Mouse (Mus musculus) forebrain, embryonic 13.5 days (tissue): ENCODE data around the gene Dars2. TPM values are rescaled to one million over a fixed set of nuclear protein-coding genes. Genes with fewer than 3 reads are reported as not detected.
A peak's percentile ranks its signal among the peaks of the same experiment; 100 is the strongest.

ENCODE experiments used
- ATAC-seq: fragments of 200-750 bp; cut with Nextera tagmentation; 2 replicates; pipeline ENCODE4 v1.8.0; 2017
- H3K27ac ChIP-seq: fragments of 300-500 bp; sonication (generic); 2 replicates; pipeline ENCODE4 v1.5.1; 2015; ENCODE audit warnings: inconsistent platforms, mild to moderate bottlenecking, moderate library complexity
- H3K27me3 ChIP-seq: fragments of 300-500 bp; sonication (generic); 2 replicates; pipeline ENCODE4 v1.6.1; 2015; ENCODE audit warnings: mild to moderate bottlenecking, inconsistent platforms
- H3K36me3 ChIP-seq: fragments of 300-500 bp; sonication (generic); 2 replicates; pipeline ENCODE4 v1.6.1; 2015; ENCODE audit warnings: mild to moderate bottlenecking, inconsistent platforms; ENCODE audit not compliant: poor library complexity, severe bottlenecking
- H3K4me1 ChIP-seq: fragments of 300-500 bp; sonication (generic); 2 replicates; pipeline ENCODE4 v1.6.1; 2015; ENCODE audit warnings: inconsistent platforms
- H3K4me2 ChIP-seq: fragments of 300-500 bp; sonication (generic); 2 replicates; pipeline ENCODE4 v1.6.1; 2015; ENCODE audit warnings: inconsistent platforms, mild to moderate bottlenecking, moderate library complexity
- H3K4me3 ChIP-seq: fragments of 300-500 bp; sonication (generic); 2 replicates; pipeline ENCODE4 v1.5.1; 2015; ENCODE audit warnings: mild to moderate bottlenecking, inconsistent platforms
- H3K9ac ChIP-seq: fragments of 300-500 bp; sonication (generic); 2 replicates; pipeline ENCODE4 v1.6.1; 2015; ENCODE audit warnings: mild to moderate bottlenecking, inconsistent platforms
- H3K9me3 ChIP-seq: fragments of 300-500 bp; sonication (generic); replicated peaks from 2 replicates; pipeline ENCODE4 v1.6.1; 2016; ENCODE audit warnings: inconsistent platforms
- WGBS: fragments of 180-500 bp; shearing (Covaris S2); methylation state at CpG from one replicate; pipeline ENCODE4 v1.1.7; 2015; 5-methylcytosine and 5-hydroxymethylcytosine counted together
- polyA plus RNA-seq: library from polyadenylated mRNA; unstranded; fragments of >200 nt; fragmentation: Nextera tagmentation; extraction: Ambion mirVana; gene quantifications from 2 replicates; pipeline ENCODE4 v1.2.1, GENCODE M21; 2015

Gene Dars2
- polyA plus RNA-seq, 1 experiment from 2014 or later, result 36.8 TPM

DNA sequence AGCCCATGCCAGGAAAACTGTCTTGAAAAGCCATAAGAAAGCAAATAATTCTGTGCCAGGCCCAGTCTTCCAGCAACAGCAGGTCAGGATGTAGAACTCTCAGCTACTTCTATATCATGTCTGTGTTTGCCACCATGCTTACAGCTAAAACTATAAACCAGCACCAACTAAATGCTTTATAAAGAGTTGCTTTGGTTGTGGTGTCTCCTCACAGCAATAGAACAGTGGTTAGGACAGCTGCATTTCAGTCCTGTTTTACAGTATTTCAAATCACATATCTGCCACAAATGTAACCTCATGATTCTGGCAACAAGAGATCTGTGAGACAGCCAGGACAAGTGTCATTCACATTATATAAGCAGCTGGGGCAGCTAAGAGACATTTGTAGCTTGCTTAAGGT, 29.6 kb downstream of the Dars2 start:
- H3K27ac ChIP-seq, result 0 out of 2 replicates have a peak overlapping the region, but pooled peaks have one; percentile 41
- no peak for ATAC-seq
- H3K9me3 ChIP-seq, result no peaks in the 10 kb centered on the region
- H3K4me2 ChIP-seq, result no peak overlapping the region
- H3K4me3 ChIP-seq, result no peak overlapping the region
- peaks cover 27% of the 10 kb centered on the region for H3K4me1 ChIP-seq
- H3K36me3 ChIP-seq, result peaks cover 78% of the 10 kb centered on the region
- H3K27me3 ChIP-seq, result no peaks in the 10 kb centered on the region
- H3K9ac ChIP-seq, result no peak overlapping the region

DNA sequence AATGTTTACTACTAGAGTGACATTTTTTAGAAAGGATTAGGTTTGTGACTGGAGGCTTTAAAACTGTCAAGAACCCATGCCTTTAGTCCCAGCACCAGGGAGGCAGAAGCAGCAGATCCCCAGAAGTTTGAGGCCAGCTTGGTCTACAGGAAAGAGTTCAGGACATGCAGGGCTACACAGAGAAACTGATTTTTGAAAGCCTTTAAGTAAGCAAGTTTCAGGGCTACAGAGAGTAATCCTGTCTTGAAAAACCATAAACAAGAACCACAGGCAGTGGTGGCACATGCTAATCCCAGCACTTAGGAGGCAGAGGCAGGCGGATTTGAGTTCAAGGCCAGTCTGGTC, 30.1 kb downstream of the Dars2 start:
- Histone ChIP-seq H3K4me2 (no peak overlapping the region), H3K9me3 (no peaks in the 10 kb centered on the region), H3K27me3 (no peaks in the 10 kb centered on the region), H3K4me3 (no peak overlapping the region), H3K36me3 (peaks cover 74% of the 10 kb centered on the region), H3K9ac (no peak overlapping the region), H3K4me1 (peaks cover 27% of the 10 kb centered on the region), H3K27ac (0 out of 2 replicates have a peak overlapping the region, but pooled peaks have one; percentile 41)
- ATAC-seq, result no peak
- WGBS, result 59% methylated on average over 1 of the region's 1 CpGs

DNA sequence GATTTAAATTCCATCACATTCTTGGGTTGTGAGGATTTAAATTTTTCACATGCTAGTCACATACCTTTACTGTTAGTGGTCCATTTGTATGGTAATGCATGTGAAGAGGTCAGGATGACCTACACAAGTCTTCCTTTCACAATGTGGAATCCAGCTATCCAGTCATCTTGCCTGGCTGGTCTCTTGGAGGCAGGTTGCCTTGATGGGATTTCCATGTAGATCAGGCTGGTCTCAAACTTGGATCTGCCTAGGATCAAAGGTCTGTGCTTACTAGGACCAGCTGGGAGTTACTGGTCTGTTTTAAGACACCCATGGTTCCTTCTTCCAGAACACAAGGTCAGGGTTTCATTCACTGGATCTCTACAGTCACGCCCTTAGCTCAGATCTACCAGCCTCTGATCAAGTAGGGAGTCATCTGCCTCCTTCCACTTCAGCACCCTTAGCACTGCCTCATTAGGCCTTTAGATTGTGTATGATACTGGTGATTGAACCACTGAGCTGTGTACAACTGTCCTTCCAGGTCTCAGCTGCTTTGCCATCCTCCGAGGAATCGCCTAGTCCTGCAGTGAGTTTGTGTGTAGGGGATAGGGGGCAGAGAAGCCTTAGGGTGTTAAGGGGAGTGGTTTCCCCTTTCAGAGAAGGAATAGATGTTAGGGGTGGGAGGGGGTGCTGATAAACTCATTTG, 30.6 kb downstream of the Dars2 start:
- Histone ChIP-seq H3K9me3 (no peaks in the 10 kb centered on the region), H3K27me3 (no peaks in the 10 kb centered on the region), H3K9ac (no peak overlapping the region), H3K36me3 (peaks cover 68% of the 10 kb centered on the region), H3K4me3 (no peak overlapping the region), H3K27ac (peak overlapping the region; percentile 41), H3K4me1 (peaks cover 27% of the 10 kb centered on the region), H3K4me2 (no peak overlapping the region)
- WGBS, result 6% methylated on average over 3 of the region's 3 CpGs
- peak; percentile 23; the same call in 1 of the 2 replicates for ATAC-seq

DNA sequence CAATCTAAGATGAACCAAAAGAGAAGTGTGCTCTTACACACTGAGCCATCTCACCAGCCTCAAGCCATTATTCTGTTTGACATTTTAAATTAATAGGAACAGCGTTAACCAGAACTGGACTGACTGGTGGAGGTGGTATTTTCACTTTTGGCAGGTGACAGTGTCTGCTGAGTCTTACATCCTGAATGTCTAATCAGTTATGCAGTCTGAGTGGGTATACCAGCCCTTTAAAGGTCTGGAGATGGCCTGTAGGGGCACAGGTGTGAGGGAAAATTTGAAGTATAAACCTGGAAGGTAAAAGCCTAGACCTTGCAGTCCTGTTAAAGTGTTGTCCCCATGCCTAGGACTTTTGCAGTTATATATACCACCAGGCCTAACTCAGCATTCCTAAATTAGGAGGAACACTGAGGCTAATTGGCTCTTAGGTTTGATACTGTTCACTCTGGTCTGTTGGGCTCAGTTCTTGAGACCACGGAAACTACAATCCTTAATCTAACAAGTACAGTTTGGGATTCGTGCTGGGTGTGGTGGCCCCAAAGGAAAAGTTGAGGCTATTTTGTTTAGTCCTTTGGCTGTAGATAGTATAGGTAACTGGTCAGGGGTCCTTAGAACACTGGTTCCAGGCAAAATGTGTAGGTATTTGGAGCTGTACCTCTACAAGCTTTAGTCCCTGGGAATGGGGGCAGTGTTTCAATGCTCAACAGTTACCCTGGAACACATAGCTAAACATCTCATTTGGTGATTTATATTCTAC, 31.3 kb downstream of the Dars2 start:
- WGBS, result 10% methylated on average over 3 of the region's 3 CpGs

DNA sequence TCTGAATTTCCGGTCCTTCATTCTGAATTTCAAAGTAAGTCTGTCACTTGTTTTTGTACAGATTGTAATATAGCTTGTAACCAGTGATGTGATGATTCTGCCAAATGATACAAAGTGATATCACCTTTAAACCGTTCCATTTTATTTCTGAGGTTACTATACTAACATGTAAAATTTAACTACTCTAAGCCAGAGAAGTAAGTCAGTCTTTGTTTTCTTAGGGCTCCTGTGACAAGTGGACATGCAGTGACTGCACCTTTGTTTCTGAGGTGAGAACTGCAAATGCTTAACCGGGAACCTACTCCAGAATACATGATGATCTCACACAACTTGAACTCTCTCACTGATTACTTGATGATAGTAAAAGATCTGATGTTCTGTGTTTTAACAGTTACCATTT, 32.5 kb downstream of the Dars2 start:
- H3K36me3 ChIP-seq, result peaks cover 52% of the 10 kb centered on the region
- peaks cover 37% of the 10 kb centered on the region for H3K4me1 ChIP-seq
- H3K27ac ChIP-seq, result no peak overlapping the region
- H3K4me2 ChIP-seq, result peak overlapping the region; percentile 87
- no peaks in the 10 kb centered on the region for H3K27me3 ChIP-seq
- 30% methylated on average over 3 of the region's 3 CpGs for WGBS
- no peaks in the 10 kb centered on the region for H3K9me3 ChIP-seq
- peak overlapping the region; percentile 86 for H3K4me3 ChIP-seq
- ATAC-seq, result no peak
- H3K9ac ChIP-seq, result peak overlapping the region; percentile 58; the same call in 1 of the 2 replicates

More for the DNA sequence above, 31.3 kb downstream of the Dars2 start:
- no peak for ATAC-seq
- Histone ChIP-seq H3K9me3 (no peaks in the 10 kb centered on the region), H3K4me1 (peaks cover 27% of the 10 kb centered on the region), H3K4me2 (no peak overlapping the region), H3K36me3 (peaks cover 62% of the 10 kb centered on the region), H3K4me3 (no peak overlapping the region), H3K9ac (no peak overlapping the region), H3K27ac (0 out of 2 replicates have a peak overlapping the region, but pooled peaks have one; percentile 41), H3K27me3 (no peaks in the 10 kb centered on the region)

DNA sequence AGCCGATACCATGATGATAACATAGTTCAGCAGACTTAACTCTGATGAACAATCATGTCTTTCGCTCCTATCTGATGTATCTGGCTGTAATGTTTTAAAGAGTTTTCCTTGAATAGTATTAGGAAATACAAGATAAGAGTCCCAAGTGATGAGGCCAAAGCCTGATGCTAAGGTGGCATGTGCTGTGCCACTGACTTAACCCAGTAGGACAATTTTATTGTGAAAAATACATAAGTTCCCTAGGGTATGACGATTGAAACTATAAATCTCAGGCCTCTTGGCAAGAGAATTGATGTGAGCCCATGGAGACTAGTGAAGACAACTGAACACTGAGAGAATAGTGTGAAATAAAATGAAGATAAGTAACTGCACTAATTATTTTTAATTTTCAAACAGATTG, 32.9 kb downstream of the Dars2 start:
- H3K27ac ChIP-seq, result peak overlapping the region; percentile 41; the same call in 1 of the 2 replicates
- WGBS, result 26% methylated on average over 3 of the region's 3 CpGs

DNA sequence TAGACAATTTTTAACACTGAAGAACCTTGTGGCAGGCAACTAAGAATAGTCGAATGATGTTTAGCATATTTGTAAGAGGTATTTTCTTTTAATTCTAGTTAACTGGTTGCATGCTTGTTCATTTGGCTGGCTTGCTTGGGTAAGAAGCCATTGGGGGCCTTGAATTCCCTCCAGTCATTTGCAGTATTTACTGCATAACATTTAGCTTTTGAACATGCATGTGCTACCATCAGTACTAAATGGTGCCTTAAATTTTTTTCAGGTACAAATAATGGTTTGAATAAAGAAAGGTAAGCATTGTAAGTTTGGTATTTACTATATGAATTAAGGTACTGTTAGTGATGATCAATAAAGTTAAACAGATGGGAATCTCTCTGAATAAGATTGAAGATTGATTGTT, 33.4 kb downstream of the Dars2 start:
- peak overlapping the region; percentile 86 for H3K4me3 ChIP-seq
- no peak for ATAC-seq
- peaks cover 54% of the 10 kb centered on the region for H3K36me3 ChIP-seq

More for the DNA sequence above, 32.9 kb downstream of the Dars2 start:
- peak overlapping the region; percentile 86 for H3K4me3 ChIP-seq
- peaks cover 40% of the 10 kb centered on the region for H3K4me1 ChIP-seq
- no peaks in the 10 kb centered on the region for H3K27me3 ChIP-seq
- H3K9ac ChIP-seq, result peak overlapping the region; percentile 58
- no peak for ATAC-seq
- peak overlapping the region; percentile 87 for H3K4me2 ChIP-seq
- H3K36me3 ChIP-seq, result peaks cover 53% of the 10 kb centered on the region
- H3K9me3 ChIP-seq, result no peaks in the 10 kb centered on the region

DNA sequence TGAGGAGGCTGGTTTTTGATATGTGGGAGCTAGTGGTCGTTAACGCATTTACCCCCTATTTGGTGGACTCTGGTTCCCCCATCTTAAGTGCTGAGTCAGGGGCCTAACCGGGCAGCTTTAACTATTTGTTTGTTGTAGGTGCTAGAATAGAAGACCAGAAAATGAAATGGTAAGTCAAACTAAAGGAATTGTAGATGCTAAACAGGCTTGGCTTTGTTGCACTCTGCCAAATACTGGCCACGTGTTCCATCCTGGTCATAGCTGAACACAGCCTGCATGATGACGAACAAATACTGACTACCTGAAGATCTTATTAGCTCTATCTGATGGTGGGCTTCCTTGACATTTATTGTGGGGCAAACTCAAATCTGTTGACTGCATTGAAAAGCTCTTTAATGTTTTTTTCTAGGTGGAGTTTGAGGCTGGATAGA, 34.0 kb downstream of the Dars2 start:
- 0% methylated on average over 5 of the region's 5 CpGs for WGBS
- Histone ChIP-seq H3K4me2 (peak overlapping the region; percentile 87), H3K27ac (peak overlapping the region; percentile 89), H3K9ac (peak overlapping the region; percentile 98), H3K9me3 (no peaks in the 10 kb centered on the region), H3K4me3 (peak overlapping the region; percentile 86), H3K36me3 (peaks cover 53% of the 10 kb centered on the region), H3K27me3 (no peaks in the 10 kb centered on the region), H3K4me1 (peaks cover 40% of the 10 kb centered on the region)
- no peak for ATAC-seq

More for the DNA sequence above, 33.4 kb downstream of the Dars2 start:
- Histone ChIP-seq H3K9ac (peak overlapping the region; percentile 98), H3K4me1 (peaks cover 40% of the 10 kb centered on the region), H3K4me2 (peak overlapping the region; percentile 87), H3K9me3 (no peaks in the 10 kb centered on the region), H3K27me3 (no peaks in the 10 kb centered on the region), H3K27ac (0 out of 2 replicates have a peak overlapping the region, but pooled peaks have one; percentile 89)
- 4% methylated on average over 1 of the region's 1 CpGs for WGBS

DNA sequence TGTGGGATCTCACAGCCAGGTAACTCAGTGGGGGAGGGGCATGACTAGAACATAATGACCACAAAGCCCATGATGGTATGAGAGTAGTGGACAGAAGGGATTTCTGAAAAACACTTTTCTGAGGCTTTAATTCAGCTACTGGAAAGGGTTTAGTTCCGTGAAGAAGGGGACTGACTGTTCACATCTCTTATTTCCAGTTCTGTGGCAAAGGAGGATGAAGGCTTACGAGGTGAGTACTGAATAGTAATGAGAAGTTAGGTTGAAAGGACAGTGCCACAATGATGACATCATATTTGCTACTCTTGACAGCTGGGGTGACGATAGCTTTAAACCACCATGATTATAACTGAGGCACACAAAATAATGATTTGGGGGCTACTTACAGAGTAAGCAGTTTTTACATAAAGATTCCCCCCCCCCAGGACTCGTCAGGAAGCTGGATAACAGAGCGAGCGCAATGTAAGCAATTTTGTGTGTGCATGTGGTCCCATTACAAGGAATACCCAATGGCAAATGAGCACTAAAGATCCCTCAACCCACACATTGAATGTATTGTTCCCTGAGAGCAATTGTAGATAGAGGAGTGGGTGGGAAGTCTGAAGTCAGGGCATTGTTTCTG, 34.6 kb downstream of the Dars2 start:
- Histone ChIP-seq H3K27ac (peak overlapping the region; percentile 89), H3K4me2 (peak overlapping the region; percentile 87), H3K27me3 (no peaks in the 10 kb centered on the region), H3K36me3 (peaks cover 57% of the 10 kb centered on the region), H3K4me3 (peak overlapping the region; percentile 86), H3K9ac (peak overlapping the region; percentile 98), H3K4me1 (peaks cover 40% of the 10 kb centered on the region), H3K9me3 (no peaks in the 10 kb centered on the region)
- ATAC-seq, result no peak
- under 1% methylated on average over 6 of the region's 6 CpGs for WGBS

DNA sequence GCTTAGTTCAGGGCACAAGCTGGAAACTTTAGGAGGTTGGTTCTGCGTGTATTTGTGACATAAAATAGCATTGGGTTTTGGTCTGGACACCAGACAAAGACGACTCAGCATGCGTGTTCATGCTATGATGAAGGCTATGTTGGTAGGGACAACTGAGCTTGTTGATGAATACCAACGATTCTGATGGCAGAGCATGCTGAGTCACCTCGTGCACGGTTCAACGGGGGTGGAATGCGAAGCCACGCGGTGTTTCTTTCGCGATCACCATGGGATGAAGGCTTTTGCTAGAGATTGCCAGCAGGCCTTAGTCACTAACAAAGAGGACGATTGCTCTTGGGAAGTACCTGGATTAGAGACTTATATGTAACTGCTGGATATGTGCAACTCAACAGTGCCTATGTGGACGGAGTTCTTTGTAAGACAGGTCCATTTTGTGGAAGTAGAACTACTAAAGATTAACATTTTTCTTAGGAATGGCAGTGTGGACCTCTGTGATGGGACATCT, 35.1 kb downstream of the Dars2 start:
- Histone ChIP-seq H3K4me3 (peak overlapping the region; percentile 86), H3K27ac (peak overlapping the region; percentile 89), H3K9ac (peak overlapping the region; percentile 98), H3K4me2 (peak overlapping the region; percentile 87), H3K27me3 (no peaks in the 10 kb centered on the region), H3K36me3 (peaks cover 58% of the 10 kb centered on the region), H3K4me1 (peaks cover 40% of the 10 kb centered on the region), H3K9me3 (no peaks in the 10 kb centered on the region)
- ATAC-seq, result peak; percentile 42
- under 1% methylated on average over 14 of the region's 14 CpGs for WGBS

DNA sequence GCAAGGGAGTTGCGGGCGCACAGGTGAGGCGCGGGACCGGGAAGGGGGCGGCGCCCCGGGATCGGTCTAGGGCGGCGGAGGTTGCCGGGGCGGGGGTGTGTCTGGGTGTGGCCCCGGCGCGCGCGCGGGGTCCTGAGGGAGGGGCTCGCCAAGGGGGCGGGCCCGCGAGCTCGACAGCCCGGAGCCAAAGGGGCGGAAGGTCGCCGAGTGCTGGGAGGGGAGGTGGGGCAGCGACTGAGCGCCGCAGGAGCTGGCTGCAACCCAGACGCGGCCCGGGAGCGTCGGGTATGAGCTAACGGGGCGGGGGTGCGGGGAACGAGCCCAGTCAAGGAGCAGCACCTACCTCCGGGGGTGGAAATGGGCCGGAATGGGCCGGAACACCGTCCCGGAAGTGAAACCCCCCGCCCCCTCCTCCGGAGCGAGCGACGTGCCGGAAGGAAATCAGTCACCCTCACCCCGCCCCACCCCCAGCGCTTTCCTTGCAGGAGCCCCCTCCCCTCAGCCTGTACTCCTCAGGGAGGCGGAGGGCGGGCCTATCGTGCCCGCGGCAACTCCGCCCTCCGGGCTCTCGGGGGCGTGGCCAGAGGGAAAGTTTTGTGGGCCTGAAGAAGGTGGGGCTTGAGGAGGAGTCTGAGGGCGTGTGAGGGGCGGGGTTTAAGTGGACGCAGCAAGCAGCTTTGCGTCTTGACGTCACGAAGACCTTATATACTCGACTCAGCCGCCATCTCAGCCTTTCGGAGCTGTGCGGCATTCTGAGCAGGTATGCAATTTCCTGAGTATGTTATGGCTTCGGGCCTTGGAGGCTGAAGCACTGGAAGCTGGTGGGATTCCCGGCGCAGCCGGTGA, 35.8 kb downstream of the Dars2 start, which contains the start of gene Zbtb37:
Gene Zbtb37 (minus strand): TSS at position 415 of the 846 bp plus-strand sequence.
- H3K4me3 ChIP-seq, result peak within 1 kb of the TSS; percentile 86
- no peaks in the 10 kb centered on the region for H3K9me3 ChIP-seq
- peaks cover 59% of the 10 kb centered on the region for H3K36me3 ChIP-seq
- H3K4me1 ChIP-seq, result peaks cover 40% of the 10 kb centered on the region
- peak within 1 kb of the TSS; percentile 89 for H3K27ac ChIP-seq
- peak within 1 kb of the TSS; percentile 98 for H3K9ac ChIP-seq
- peak within 1 kb of the TSS; percentile 87 for H3K4me2 ChIP-seq
- under 1% methylated on average over 68 of the region's 76 CpGs for WGBS
- H3K27me3 ChIP-seq, result no peaks in the 10 kb centered on the region
- peak; percentile 94 for ATAC-seq
